Mouse (Mus musculus) limb, embryonic 12.5 days (tissue): ENCODE measurements at regions not wholly inside any gene's neighbourhood (a gene's known extent, or its start where the extent isn't known, plus 50 kb on each side); places are given as distances from the start of the nearest gene placed in this dataset.
"Not testable (repeated sequence)": the region's sequence is repeated elsewhere in the genome, so short reads cannot be mapped to it uniquely, and the experiment has no call there.

Experiments
- ATAC-seq: fragments of 200-750 bp; cut with Nextera tagmentation; 2 replicates; pipeline ENCODE4 v1.8.0; 2017; ENCODE audit warnings: low read depth, moderate TSS enrichment; ENCODE audit not compliant: insufficient number of reproducible peaks, insufficient read depth, low FRiP score, low TSS enrichment
- H3K27ac ChIP-seq: fragments of 300-500 bp; sonication (generic); 2 replicates; pipeline ENCODE4 v1.5.1; 2016; ENCODE audit warnings: mild to moderate bottlenecking, moderate library complexity
- H3K27me3 ChIP-seq: fragments of 300-500 bp; sonication (generic); 2 replicates; pipeline ENCODE4 v1.6.1; 2016; ENCODE audit warnings: mild to moderate bottlenecking, moderate library complexity
- H3K36me3 ChIP-seq: fragments of 300-500 bp; sonication (generic); 2 replicates; pipeline ENCODE4 v1.6.1; 2016; ENCODE audit warnings: mild to moderate bottlenecking, moderate library complexity
- H3K4me1 ChIP-seq: fragments of 300-500 bp; sonication (generic); replicated peaks from 2 replicates; pipeline ENCODE4 v1.6.1; 2016
- H3K4me2 ChIP-seq: fragments of 300-500 bp; sonication (generic); 2 replicates; pipeline ENCODE4 v1.6.1; 2016; ENCODE audit warnings: mild to moderate bottlenecking, moderate library complexity
- H3K4me3 ChIP-seq: fragments of 300-500 bp; sonication (generic); replicated peaks from 2 replicates; pipeline ENCODE4 v1.5.1; 2016; ENCODE audit warnings: mild to moderate bottlenecking
- H3K9ac ChIP-seq: fragments of 300-500 bp; sonication (generic); replicated peaks from 2 replicates; pipeline ENCODE4 v1.6.1; 2016; ENCODE audit warnings: mild to moderate bottlenecking, moderate library complexity
- H3K9me3 ChIP-seq: fragments of 300-500 bp; sonication (generic); 2 replicates; pipeline ENCODE4 v1.6.1; 2016; ENCODE audit warnings: mild to moderate bottlenecking, moderate library complexity
- WGBS: fragments of 180-500 bp; shearing (Covaris S2); methylation state at CpG from one replicate; pipeline ENCODE4 v1.1.7; 2016; 5-methylcytosine and 5-hydroxymethylcytosine counted together

DNA sequence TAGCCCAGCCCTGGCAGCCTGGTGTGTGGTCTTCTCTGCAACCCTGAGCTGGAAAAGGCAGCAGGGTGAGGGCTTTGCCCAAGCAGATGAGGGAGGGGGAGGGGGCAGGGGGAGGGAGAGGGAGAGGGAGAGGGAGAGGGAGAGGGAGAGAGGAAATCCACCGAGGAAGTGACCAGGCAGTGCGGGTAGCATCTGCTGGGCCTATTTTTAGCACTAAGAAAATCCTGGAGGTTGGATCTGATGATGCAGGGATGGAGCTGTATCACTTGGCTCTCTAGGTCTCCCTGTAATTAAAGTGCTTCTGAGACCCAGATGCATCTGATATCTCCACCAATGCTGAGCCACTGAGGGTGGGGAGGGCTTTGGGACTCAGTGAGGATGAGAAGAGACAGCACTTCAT is 61.2 kb upstream of the Atxn1 start:
- WGBS: 22% methylated on average over 2 of the region's 2 CpGs
- no peak overlapping the region for H3K27ac ChIP-seq
- no peak for ATAC-seq

DNA sequence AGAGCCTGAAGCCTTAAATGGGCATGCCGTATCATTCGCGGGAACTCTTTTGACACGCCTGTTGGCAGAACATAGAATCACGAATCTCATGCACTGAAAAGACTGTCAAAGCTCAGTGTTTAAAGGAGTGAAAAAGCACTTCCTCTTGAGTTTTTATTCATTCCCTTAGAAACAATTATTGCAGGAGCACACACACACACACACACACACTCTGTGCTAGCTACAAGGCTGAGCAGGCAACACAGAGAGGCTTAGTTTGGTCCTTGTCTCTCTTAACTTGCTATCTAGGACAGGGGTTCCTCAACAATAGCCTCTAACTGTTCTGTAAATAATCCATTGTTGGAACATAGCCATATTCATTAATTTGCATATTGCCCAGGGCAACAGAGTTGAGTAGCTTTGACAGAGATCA is 58.8 kb upstream of the Atxn1 start:
- H3K4me3 ChIP-seq: no peak overlapping the region
- ATAC-seq: no peak
- no peak overlapping the region for H3K27ac ChIP-seq
- 85% methylated on average over 5 of the region's 5 CpGs for WGBS
- no peaks in the 10 kb centered on the region for H3K36me3 ChIP-seq
- H3K9me3 ChIP-seq: no peaks in the 10 kb centered on the region
- peaks cover 40% of the 10 kb centered on the region for H3K4me1 ChIP-seq
- H3K4me2 ChIP-seq: no peak overlapping the region
- no peaks in the 10 kb centered on the region for H3K27me3 ChIP-seq
- H3K9ac ChIP-seq: no peak overlapping the region

More for the DNA sequence above, 61.2 kb upstream of the Atxn1 start:
- Histone ChIP-seq H3K9ac (no peak overlapping the region), H3K9me3 (no peaks in the 10 kb centered on the region), H3K4me3 (no peak overlapping the region), H3K4me1 (peaks cover 25% of the 10 kb centered on the region), H3K27me3 (no peaks in the 10 kb centered on the region), H3K4me2 (no peak overlapping the region), H3K36me3 (no peaks in the 10 kb centered on the region)

DNA sequence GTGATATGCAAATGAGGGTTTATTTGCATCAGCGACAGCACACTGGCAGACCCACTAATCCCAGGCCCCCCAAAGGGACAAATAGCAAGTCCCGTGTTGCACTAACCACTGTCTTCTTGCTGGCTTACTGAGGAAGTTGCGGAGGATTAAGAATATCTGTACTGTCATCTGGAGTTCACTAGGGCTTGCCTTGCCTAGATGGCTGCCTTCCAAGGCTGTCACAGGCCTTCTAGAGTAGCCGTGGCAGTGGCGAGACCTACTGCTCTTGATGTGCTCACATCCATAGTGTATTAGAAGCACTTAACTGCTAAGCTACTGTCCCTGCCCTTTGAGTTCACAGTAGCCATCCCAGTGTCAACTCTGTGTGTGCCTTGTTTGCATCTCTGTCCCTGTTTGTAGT is 58.4 kb upstream of the Atxn1 start:
- H3K9me3 ChIP-seq: no peaks in the 10 kb centered on the region
- peaks cover 40% of the 10 kb centered on the region for H3K4me1 ChIP-seq
- H3K9ac ChIP-seq: no peak overlapping the region
- no peak overlapping the region for H3K4me2 ChIP-seq
- H3K36me3 ChIP-seq: no peaks in the 10 kb centered on the region
- H3K27me3 ChIP-seq: no peaks in the 10 kb centered on the region
- 43% methylated on average over 5 of the region's 5 CpGs for WGBS
- H3K27ac ChIP-seq: no peak overlapping the region
- H3K4me3 ChIP-seq: no peak overlapping the region
- ATAC-seq: no peak

DNA sequence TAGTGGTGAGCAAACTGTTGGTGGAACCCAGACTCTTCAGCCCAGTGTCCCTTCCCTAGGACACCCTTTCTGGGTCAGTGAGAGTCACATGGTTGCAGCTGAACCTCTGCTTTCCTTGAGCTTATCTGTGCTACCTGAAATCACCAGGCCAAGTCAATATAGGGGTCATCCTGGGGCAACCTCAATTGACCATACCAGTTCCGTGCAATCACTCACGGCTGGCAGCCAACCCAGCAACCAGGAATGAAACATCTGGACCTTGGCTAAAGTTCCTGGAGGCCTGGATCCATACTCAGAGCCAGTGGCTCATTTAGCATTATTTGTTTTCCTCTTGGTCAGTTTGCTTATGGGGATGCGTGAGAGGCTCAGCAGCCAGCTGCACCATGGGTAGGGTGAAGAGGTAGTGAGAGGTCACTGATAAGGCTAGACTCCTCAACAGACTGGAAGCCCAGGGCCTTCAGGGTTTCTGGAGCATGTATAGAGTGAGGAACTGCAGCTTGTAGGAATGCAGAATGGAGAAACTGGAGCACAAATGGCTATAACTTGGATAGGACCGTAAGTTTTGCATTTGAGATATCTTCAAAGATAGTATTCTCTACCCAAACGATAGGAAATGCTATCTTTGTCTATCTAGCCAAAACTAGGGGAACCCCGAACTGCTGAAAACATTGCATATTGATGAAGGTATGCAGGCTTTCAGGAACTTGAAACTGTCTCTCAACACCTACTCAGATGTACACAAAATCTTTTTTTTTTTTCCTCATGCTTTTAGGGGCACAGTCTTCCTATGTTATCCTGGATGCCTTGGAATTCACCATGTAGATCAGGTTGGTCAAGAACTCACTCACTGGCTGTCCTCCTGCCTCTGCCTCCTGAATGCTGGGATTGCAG is 56.4 kb upstream of the Atxn1 start:
- no peak overlapping the region for H3K27ac ChIP-seq
- 84% methylated on average over 6 of the region's 6 CpGs for WGBS
- H3K4me2 ChIP-seq: no peak overlapping the region
- no peak overlapping the region for H3K9ac ChIP-seq
- H3K9me3 ChIP-seq: no peaks in the 10 kb centered on the region
- no peaks in the 10 kb centered on the region for H3K36me3 ChIP-seq
- H3K27me3 ChIP-seq: no peaks in the 10 kb centered on the region
- H3K4me3 ChIP-seq: no peak overlapping the region
- ATAC-seq: no peak
- H3K4me1 ChIP-seq: peaks cover 40% of the 10 kb centered on the region

DNA sequence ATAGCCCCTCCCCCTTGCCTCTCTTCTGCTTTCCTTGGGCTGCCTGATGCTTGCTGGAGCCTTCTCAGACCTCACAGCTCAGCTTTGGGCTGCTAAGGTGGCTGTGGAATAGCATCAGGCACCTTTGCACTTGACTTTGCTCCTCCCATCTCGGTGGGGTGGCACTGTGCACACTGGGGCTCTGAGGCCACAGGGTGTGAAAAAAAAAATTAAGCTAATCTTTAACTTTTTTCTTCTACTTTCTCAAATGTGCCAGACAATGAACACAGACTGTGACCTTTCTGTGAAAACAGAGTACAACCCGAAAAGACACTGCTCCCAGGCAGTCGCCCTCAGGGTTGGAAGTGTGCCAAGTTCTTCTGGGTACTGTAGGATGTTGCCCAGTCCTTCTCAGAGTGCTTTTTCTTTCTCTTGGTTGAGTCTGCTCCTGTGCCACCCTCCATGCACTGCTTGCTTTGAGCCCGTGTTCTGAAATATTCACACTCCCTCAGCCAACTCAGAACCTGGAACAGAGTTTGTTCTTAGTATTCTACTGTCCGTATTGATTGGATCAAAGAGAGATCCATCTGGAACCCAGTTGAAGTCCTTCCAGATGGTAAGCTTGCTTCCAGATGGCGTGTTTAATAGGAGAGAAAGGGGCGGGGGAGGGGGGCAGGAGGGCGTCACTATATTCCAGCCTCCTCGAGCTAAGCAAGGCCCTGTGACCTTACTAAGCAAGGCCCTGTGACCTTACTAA is 54.8 kb upstream of the Atxn1 start:
- 17% methylated on average over 9 of the region's 9 CpGs for whole genome bisulfite sequencing
- Histone ChIP-seq H3K27me3 (no peaks in the 10 kb centered on the region), H3K4me3 (no peak overlapping the region), H3K9ac (no peak overlapping the region), H3K4me2 (no peak overlapping the region), H3K27ac (0 out of 2 replicates have a peak overlapping the region, but pooled peaks have one; percentile 18), H3K9me3 (no peaks in the 10 kb centered on the region), H3K36me3 (no peaks in the 10 kb centered on the region), H3K4me1 (peaks cover 40% of the 10 kb centered on the region)
- ATAC-seq: no peak

DNA sequence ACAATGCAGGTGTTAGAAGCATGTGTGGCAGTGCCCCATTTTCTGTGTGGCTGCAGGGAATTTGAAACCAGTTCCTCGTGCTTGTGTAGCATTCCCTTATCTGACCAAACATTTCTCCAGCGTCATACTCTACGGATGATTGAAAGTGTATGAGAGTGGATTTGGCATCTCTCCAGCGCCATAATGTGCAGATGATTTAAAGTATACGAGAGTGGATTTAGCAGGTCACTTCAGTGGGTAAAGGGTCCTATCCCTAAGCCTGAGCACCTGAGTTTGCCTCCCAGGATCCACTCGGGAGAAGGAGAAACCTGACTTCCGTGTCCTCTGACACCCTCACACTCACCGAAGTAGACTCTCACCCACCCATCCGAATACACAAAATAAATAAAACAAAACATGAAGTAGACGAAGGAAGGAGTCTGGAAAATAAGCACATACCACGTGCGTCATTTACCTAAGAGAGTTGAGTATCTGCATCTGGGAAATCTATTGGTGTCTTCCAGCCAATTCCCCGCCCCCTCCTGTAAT is 54.2 kb upstream of the Atxn1 start:
- peaks cover 40% of the 10 kb centered on the region for H3K4me1 ChIP-seq
- no peak overlapping the region for H3K4me3 ChIP-seq
- H3K27ac ChIP-seq: no peak overlapping the region
- no peak for ATAC-seq
- no peaks in the 10 kb centered on the region for H3K9me3 ChIP-seq
- no peak overlapping the region for H3K4me2 ChIP-seq
- WGBS: 66% methylated on average over 13 of the region's 13 CpGs
- H3K27me3 ChIP-seq: no peaks in the 10 kb centered on the region
- no peak overlapping the region for H3K9ac ChIP-seq
- H3K36me3 ChIP-seq: no peaks in the 10 kb centered on the region

DNA sequence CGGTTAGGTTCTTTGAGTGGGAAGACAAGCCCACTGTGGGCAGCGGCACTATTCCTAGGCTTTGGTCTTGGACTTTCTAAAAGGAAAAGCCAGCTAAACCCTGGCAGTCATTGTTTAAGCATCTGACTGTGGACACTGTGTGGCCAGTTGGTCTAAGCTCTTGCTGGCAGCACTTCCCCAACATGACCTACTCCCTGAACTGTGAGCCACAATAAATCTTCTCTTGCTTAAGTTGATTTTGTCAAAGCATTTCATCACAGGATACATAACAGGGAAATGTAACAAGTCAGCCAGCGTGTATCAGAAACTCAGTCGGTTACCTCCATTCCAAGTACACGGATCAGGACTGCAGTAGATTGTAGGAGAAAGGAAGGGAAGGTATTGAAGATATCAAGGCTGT is 52.9 kb upstream of the Atxn1 start:
- ATAC-seq: no peak
- Histone ChIP-seq H3K4me3 (no peak overlapping the region), H3K4me1 (peaks cover 32% of the 10 kb centered on the region), H3K9me3 (no peaks in the 10 kb centered on the region), H3K9ac (no peak overlapping the region), H3K27ac (no peak overlapping the region), H3K27me3 (no peaks in the 10 kb centered on the region), H3K4me2 (no peak overlapping the region), H3K36me3 (no peaks in the 10 kb centered on the region)
- WGBS: 92% methylated on average over 5 of the region's 5 CpGs

DNA sequence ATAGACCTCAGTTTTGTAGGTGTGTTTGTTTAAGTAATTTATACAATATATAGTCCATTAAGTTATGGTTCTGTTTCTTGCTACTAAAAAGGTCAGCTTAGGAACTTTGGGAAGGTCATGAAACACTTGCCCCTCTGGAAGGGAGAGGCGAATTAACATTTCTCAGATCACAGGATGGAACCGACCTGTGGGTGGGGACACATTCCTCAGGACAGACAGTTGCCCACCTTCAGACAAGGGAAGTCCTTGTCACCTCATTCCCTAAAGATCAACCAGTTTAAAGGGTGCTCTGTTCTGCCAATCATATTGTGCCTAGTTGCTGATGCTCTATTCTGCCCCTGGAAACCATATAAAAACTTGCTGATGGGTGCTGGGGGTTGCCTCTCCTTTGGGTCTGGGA is 52.2 kb upstream of the Atxn1 start:
- H3K27ac ChIP-seq, H3K4me3 ChIP-seq, H3K27me3 ChIP-seq, H3K36me3 ChIP-seq, H3K4me2 ChIP-seq, H3K9me3 ChIP-seq, ATAC-seq, H3K9ac ChIP-seq: not testable (repeated sequence)
- 56% methylated on average over 2 of the region's 2 CpGs for WGBS
- peaks cover 25% of the 10 kb centered on the region for H3K4me1 ChIP-seq

DNA sequence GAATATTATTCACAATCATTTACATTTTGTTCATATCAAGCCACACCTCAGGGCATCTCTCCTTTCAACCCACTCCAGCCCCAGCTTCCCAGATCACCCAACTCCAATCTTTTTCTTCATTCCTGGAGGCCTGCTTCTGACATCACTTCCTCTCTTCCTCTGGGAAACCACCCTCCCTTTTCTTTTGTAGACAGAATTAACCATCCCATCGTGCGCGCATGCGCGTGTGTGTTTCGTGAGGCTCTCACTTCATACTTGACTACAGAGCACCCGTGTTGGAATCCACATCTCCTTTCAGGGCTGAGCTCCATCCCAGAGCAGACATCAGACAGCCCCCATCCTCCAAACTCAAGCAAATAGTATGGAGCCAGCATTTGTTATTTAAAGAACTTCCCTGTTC is 50.4 kb upstream of the Atxn1 start:
- Histone ChIP-seq H3K27me3 (0 out of 2 replicates have a peak, but pooled peaks cover under 1% of the 10 kb centered on the region), H3K4me2 (no peak overlapping the region), H3K4me1 (peaks cover 14% of the 10 kb centered on the region), H3K9ac (no peak overlapping the region), H3K9me3 (no peaks in the 10 kb centered on the region), H3K27ac (no peak overlapping the region), H3K4me3 (no peak overlapping the region), H3K36me3 (no peaks in the 10 kb centered on the region)
- no peak for ATAC-seq
- WGBS: 89% methylated on average over 7 of the region's 7 CpGs

DNA sequence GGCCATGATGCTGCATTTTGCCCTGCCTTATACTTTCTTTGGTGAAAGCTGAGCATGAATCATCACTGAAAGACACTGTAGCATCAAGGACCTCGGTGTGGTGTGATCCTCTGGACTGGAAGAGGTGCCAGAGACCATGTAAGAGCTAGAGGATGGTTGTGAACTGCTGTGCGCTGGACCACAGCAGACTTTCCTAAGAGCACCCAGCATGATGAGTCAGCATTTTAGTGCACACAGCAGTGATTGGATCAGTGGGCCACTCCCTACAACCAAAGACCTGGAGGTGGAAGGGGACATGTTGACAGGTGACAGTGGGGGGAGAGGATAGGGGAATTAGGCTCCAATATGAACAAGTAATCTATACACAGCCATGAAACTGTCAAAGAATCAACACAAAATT is 49.8 kb upstream of the Atxn1 start:
- Histone ChIP-seq H3K27ac (no peak overlapping the region), H3K9me3 (no peaks in the 10 kb centered on the region), H3K27me3 (0 out of 2 replicates have a peak, but pooled peaks cover 5% of the 10 kb centered on the region), H3K4me1 (peaks cover 8% of the 10 kb centered on the region), H3K4me3 (no peak overlapping the region), H3K36me3 (no peaks in the 10 kb centered on the region), H3K9ac (no peak overlapping the region), H3K4me2 (no peak overlapping the region)
- WGBS: 82% methylated on average over 2 of the region's 2 CpGs
- ATAC-seq: no peak
